Mouse (Mus musculus) cerebellum, adult 9-10 months (tissue): Measurements from ENCODE around the gene Tpd52l1.
"Not testable (repeated sequence)": the region's sequence is repeated elsewhere in the genome, so short reads cannot be mapped to it uniquely, and the experiment has no call there.

Experiments used
- DNase-seq: peaks from one replicate; pipeline ENCODE4 v3.0.0; 2022

The Tpd52l1 gene

GRCm38 (mm10) chr10:31445291-31446124 is at the start of gene Tpd52l1:
Gene Tpd52l1, minus strand, starts transcription at chr10:31445958.
- peak; percentile 58 for DNase-seq

DNA sequence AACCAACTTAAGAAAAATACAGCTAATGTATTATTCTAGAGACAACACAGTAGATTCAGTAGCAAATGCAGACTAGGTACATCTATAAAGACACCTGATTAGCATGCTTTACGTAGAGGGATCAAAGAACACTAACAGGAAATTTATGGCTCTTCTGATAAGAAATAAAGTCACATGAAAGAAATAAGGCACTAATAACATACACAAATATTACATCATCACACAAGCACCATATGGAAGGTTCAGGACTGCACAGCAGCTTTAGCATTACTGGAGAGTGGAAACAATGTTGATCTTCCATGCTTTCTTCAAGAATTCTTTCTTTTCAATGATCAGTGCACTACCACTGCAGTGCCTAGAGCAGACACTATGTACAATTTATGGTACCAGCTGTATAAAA is 48.5 kb upstream of the Tpd52l1 start:
- no peak for DNase-seq

- DNase-seq: no peak
Observed at GRCm38 (mm10) chr10:31467043-31467898, 21.5 kb upstream of the Tpd52l1 start.

- peak; percentile 50 for DNase-seq
Observed at GRCm38 (mm10) chr10:31465840-31466541, 20.2 kb upstream of the Tpd52l1 start.

- DNase-seq: no peak
Observed at GRCm38 (mm10) chr10:31465424-31465823, 19.7 kb upstream of the Tpd52l1 start.

DNA sequence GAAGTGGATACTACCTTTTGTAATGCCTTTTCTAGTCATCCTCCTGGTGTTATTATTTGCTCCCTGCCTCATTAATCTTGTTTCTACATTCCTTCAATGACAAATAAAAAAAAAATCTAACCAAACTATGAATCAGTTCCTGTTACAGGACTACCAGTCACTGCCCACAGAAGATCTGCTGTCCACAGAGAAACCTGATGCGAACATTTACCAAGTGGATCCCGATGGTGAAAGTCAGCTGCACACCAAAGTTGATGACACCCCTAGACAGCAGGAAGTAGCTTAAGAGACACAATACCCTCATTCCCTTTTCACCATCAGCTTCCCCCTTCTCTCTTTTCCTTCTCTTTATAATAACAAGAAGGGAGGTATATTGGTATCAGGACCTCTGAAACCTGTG is 17.3 kb upstream of the Tpd52l1 start:
- no peak for DNase-seq

DNA sequence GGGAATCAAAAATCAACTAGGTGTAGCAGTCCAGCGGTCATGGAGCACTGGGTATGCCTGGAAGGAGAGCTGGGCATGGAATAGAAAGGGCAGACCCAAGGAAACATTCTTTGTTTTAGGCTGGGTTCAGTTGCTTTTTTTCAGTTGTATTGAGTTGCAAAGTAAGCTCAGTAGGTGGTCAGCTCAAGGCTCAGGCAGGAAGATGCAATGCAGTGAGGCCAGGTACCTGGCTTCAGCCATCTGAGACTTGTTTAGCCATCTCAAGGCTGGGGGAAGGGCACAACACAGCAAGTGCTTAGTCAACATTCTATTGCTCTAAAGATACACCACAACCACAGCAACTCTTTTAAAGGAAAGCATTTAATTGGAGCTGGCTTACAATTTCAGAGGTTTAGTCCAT is 11.0 kb upstream of the Tpd52l1 start:
- no peak for DNase-seq

DNA sequence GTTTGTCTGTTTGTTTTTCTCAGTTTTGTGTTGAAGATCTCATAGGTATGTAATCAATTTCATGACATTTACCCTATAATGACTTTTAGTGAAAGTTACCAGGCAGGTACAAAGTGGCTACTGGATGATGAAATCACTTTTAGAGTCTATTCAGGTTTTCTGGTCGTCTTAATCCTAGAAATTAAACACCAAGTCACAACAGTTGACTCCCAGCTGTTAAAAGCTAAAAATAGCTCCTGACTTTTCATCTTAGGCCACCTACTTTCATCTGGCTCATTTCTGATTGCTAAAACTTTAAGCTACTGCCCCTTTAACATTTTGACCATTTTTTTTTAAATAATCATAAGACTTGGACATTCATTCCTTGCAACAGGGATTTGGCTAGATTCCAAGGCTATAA is 1.3 kb upstream of the Tpd52l1 start:
- no peak for DNase-seq

- no peak for DNase-seq
Observed at GRCm38 (mm10) chr10:31444206-31444605, 1.6 kb downstream of the Tpd52l1 start.

GRCm38 (mm10) chr10:31441491-31441890 is 4.3 kb downstream of the Tpd52l1 start:
- no peak for DNase-seq

GRCm38 (mm10) chr10:31436047-31436446 is 9.7 kb downstream of the Tpd52l1 start:
- DNase-seq: no peak

DNA sequence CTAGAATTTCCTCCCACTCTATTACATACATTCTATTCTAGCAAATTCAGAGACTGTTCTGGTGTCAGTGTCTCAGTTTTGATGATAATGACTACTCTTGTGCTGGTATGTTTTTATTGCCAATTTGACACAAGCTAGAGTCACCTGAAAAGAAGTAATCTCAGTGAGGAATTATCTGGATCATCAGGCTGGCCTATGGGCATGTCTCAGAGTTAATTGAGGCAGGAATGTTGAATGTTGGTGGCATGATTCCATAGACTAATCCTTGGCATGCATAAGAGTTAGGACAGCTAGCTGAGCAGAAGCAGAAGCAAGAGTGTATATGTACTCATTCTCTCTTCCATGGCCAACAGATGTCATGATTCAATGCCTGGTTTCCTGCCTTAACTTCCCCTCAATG is 27.8 kb downstream of the Tpd52l1 start:
- DNase-seq: no peak

DNA sequence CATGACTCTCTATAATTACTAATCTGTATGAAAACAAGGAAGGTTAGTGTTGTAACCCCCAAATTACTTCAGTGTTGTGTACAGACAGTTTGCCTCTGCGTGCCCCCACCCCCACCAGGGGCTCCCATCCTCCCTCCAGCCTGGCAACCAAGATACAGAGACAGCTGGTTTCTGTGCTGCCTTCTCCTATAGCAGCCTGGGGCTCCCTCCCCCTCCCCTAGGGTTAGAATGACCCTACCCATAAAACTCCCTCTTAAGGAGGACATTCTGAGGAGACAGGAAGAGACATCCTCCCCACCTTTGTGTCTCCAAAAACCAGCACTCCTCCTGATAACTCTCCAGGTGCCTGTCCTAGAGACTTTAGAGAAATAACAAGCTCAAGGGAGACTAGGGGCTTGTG is 52.8 kb downstream of the Tpd52l1 start:
- DNase-seq: no peak

- no peak for DNase-seq
Observed at GRCm38 (mm10) chr10:31390777-31391395, 54.9 kb downstream of the Tpd52l1 start.

GRCm38 (mm10) chr10:31388566-31388965 is 57.2 kb downstream of the Tpd52l1 start:
- not testable (repeated sequence) for DNase-seq

DNA sequence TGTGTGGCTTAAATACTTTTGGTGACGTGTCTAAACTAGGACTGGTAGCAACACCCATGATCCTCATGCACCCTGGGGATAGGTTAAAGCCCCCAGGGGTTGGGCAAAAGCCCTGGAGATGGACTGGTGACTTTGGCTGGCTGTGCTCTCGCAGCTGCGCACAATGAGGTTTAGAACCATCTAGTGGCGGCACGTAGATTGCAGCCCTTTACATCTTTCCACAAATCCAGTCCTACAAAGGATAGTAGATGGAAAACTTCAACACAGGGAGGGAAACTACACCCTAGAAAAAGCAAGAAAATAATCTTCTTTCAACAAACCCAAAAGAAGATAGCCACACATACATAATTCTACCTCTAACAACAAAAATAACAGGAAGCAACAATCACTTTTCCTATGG is 75.6 kb downstream of the Tpd52l1 start:
- DNase-seq: not testable (repeated sequence)

GRCm38 (mm10) chr10:31359749-31360148 is 86.0 kb downstream of the Tpd52l1 start:
- no peak for DNase-seq

GRCm38 (mm10) chr10:31354886-31355461 is 90.8 kb downstream of the Tpd52l1 start:
- DNase-seq: no peak

DNA sequence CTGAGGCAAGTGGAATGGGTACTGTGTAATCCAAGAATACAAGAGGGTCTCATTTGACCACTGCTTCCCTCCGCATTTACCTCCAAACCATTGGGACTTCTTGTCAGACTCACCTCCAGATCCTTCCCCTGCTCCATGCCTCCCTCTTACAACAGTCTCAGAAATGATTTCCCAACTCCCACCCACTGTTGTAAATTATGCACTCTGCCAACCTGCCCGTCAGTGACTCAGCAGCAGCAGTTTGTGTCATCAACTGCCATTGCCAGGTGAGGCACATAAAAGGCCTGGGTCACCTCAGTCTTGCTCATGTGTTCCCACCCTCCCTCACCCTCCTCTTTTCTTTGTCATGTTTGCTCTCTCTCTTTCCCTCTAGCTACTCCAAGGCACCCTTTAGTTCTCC is 91.6 kb downstream of the Tpd52l1 start:
- DNase-seq: no peak

DNA sequence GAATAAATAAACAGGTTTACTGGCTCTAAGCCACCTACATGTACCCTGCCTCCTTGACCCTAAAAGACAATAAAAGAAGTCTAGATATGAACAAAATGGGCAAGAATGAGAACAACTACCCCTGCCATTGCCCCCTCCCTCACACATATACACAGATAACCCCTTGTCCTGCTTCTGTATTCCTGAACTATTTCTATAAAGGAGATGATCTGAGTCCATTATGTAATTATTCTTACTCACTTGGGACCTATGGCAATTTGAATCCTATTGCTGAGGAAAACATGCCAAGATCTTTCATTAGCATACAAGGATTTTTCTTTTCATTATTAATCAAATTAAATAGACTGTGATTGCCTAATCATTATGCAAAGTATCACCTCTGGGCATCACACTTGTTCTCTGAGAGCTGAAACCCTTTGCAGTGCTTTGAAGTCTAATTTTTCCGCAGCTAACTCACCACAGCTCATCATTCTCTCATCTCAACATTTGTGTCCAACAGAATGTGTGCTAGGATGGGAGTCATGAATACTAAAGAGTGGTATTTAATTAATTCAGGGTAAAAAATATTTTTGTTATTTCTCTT is 92.8 kb downstream of the Tpd52l1 start:
- DNase-seq: no peak

- DNase-seq: no peak
Observed at GRCm38 (mm10) chr10:31351056-31351455, 94.7 kb downstream of the Tpd52l1 start.

GRCm38 (mm10) chr10:31346401-31346800 is 99.4 kb downstream of the Tpd52l1 start:
- no peak for DNase-seq
